Mouse (Mus musculus) retina, adult 2 months (tissue): ENCODE data around the gene Tnni2.
A peak's percentile ranks its signal among the peaks of the same experiment; 100 is the strongest.

ENCODE experiments used
- DNase-seq: peaks from one replicate; pipeline ENCODE4 v3.0.0-alpha.2; 2012; ENCODE audit warnings: low read depth, low spot score

Gene Tnni2

GRCm38 (mm10) chr7:142428213-142428612, 13.4 kb upstream of the Tnni2 start:
- no peak for DNase-seq

- DNase-seq = no peak
These were observed 11.4 kb upstream of the Tnni2 start for GRCm38 (mm10) chr7:142430160-142430678.

DNA sequence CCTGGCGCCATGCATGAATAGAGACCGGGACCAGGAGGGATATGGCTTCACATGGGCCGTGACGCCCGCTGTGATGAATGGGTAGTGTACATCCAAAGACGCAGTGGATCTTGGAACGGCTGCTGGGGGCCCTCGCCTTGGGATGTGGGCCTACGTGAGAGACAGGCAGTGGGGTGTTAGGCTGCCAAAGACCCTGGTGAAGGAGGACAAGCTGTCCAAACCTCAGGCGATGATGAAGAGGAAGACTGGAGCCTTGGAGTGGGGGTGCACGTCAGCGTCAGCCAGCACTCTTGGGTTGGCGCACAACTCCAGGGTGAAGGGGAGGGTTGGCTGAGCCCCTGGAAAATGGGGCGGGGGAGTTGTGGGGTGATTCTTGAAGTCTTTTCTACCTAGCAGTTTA, 10.5 kb upstream of the Tnni2 start:
- DNase-seq = no peak

GRCm38 (mm10) chr7:142433623-142434022, 8.0 kb upstream of the Tnni2 start:
- no peak for DNase-seq

DNA sequence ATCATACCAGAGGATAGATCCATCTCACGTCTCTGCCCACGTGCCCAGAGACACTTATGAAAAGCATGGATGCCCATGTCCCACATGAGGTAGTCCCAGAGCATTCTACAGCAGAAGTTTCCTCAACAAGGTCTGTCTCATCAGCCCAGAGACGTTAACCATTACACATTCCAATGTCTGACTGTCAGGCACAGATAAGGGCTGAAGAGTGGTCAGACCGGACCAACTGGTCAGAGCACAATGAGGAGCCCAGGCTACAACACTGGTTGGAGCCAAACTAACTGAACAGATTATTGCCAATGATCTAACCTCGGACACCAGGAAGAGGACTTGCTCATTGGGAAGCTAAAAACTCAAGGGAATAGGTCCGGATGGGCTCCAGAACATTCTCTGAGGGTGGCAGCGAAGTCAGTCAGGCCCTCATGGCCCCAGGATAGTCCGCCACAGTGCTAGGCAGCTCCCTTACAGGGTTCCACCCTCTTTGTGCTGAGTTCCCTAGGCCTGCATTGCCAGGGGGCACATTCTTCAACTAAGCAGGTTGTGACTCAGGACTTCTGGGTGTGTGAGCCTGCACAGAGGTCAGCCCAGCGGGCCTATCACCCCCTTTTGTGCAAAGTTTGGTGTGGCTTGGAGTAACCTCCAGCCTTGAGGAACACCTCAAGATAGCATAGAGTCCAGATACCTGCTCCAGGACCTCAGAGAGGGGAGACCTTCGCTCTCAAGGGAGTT, 7.3 kb upstream of the Tnni2 start, which contains the start of gene Syt8:
TSS of gene Syt8 (plus strand) at position 714 of the 729 bp plus-strand sequence.
- no peak for DNase-seq

GRCm38 (mm10) chr7:142435524-142435923, 6.1 kb upstream of the Tnni2 start:
- DNase-seq = peak; percentile 29

DNA sequence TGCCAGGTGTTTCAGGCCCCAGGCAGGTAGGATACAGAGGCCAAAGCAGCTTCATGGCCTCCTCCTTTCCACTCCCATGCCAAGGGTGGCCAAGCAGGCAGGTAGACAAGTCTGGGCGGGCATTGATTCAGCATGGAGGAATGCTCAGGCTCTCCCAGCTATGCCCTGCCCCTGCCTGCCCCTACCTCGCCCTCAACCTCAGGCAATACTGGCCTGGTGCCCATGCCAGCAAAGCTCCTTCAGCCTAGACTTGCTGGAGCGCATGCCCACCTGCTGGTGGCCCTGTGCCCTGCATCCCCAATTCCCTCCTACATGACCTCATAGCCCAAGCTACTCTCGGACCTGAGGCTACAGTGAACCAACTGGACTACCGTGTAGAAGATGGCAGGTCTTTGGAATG, 4.3 kb upstream of the Tnni2 start:
- DNase-seq = no peak

DNA sequence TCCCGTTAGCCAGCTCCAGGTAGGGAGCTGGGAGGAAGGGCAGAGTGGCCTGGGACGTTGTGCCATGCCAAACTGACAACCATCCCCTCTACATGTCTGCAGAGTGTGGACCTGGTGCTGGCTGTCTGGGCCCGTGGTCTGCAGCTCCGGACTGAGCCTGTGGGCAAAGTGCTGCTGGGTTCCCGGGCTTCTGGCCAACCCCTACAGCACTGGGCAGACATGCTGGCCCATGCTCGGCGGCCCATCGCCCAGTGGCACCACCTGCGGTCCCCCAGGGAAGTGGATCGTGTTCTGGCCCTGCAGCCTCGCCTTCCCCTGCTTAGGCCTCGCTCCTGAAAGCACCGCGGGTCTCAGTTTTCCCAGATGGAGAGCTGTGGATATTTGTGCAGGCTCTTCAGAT, 1.6 kb upstream of the Tnni2 start:
- DNase-seq = no peak

DNA sequence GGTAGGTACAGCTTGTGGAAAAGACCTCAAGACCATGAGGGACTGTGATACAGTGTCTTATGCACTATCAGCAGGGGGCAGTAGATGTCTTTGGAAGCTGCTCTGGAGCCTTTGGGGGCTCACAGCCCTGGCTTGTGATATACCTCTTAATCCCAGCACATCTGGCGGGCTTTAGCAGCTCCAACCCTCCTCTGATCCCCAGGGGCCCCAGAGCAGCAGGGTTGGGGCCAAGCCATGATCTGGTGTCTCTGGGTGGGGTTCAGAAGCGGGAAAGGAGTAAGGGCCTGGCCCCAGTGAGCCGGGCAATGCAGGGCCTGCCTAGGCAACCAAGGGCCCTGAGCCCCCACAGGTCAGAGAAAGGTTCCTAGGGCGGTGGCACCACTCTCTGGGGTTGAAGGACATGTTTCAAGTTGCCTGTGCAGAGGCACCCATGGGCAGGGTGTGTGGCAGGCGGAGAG, 922 bp upstream of the Tnni2 start:
- peak; percentile 18 for DNase-seq

- no peak for DNase-seq
These were observed 686 bp downstream of the Tnni2 start for GRCm38 (mm10) chr7:142442081-142442907.

DNA sequence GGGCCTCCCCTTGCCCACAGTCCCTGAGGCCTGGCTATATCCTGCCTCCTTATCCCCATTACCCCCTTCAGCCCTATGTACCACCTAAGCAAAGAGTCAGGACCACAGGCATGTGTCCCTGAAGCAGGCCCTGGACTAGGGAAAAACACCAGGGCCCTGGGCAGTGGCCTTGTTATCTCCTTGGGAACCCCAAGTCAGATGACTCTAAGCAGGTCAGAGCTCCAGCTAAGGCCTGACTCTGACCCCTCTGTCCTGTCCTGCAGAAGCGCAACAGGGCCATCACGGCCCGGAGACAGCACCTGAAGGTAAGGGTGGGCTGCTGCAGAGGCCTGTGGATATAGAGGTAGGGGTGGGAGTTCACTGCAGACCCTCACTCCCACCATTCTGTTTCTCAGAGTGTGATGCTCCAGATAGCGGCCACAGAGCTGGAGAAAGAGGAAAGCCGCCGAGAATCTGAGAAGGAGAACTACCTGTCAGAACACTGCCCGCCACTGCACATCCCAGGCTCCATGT, 1.4 kb downstream of the Tnni2 start:
- DNase-seq = no peak

DNA sequence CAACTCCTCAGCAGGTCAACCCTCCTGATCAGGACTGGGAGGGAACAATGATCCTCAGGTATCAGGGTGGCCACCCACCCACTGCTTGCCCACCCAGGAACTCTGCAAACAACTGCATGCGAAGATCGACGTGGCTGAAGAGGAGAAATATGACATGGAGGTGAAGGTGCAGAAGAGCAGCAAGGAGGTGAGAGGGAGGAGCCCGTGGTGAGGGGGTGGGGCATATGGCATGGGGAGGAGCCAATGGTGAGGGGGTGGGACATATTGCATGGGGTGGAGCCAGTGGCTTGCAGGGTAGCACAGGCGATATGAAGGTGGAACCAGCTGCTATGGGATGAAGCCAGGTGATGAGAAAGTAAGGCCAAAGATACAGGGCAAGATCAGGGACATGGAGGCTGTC, 1.9 kb downstream of the Tnni2 start:
- no peak for DNase-seq

- no peak for DNase-seq
These were observed 2.6 kb downstream of the Tnni2 start for GRCm38 (mm10) chr7:142444171-142444570.

DNA sequence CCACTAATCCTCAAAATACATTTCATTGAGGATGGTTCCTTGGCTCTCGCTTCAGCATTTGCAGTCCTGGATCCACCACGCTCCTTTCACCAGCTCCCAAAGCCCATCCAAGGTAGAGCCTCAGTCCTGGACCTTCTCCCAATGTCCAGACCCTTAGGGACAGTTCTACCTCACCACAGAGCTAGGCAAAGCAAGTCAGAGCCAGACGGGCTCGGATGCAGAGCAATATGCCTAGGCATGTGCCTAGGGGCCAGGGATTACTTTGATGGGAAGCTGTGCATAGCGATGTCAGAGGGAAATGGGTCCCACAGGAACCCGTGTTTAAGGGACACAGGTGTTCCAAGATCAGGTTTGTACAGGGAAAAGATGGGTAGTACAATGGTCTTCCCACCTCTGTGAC, 3.7 kb downstream of the Tnni2 start:
- DNase-seq = no peak

GRCm38 (mm10) chr7:142446264-142446663, 4.7 kb downstream of the Tnni2 start:
- no peak for DNase-seq

GRCm38 (mm10) chr7:142449038-142449617, 7.5 kb downstream of the Tnni2 start:
- no peak for DNase-seq

- no peak for DNase-seq
These were observed 13.1 kb downstream of the Tnni2 start for GRCm38 (mm10) chr7:142454706-142455105.

GRCm38 (mm10) chr7:142455251-142455650, 13.6 kb downstream of the Tnni2 start:
- DNase-seq = no peak

DNA sequence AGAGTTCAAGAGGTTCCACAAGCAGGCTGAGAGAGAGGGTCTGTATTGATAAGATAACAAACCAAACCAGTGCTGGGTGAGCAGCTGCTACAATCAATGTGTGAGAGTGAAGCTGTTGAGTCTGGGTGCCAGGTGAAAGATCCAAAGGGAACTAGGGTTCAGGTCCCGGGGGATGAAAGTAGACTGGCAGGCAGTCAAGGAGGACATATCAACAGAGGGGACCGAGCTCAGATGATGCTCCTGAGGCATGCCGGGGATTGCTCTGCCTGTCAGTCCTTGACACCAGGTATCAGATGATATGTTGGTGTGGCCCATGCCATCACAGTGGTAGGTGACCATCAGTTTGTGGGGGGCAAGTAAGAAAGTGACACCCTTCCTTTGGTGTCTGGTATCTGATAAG, 15.2 kb downstream of the Tnni2 start:
- no peak for DNase-seq

DNA sequence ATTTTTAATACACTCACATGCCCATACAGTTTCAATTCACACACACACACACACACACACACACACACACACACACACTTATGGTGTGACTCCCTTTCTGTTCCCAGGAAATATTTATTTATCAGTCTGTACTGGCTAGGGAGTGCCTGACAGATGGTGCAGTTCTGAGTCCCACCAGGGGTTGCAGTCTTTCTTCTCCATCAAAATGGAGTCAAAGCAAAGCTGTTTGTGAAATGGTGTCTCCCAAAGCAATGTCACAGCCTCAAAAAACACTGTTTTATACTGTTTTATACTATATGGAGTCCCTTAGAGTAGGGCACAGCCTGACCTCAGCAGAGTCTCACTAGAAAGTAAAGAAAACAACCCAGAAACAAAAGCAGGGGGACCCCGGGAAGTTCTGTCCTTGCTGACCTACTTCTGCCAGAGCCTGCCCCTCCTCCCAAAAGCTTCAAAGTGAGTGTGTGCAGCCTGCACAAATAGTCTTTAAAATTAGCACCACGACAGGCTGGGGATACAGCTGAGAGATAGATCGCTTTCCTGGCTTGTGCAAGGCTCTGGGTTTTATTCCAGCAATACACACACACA, 15.7 kb downstream of the Tnni2 start:
- DNase-seq = no peak

- no peak for DNase-seq
These were observed 16.4 kb downstream of the Tnni2 start for GRCm38 (mm10) chr7:142458026-142458425.
